Mouse (Mus musculus) heart, embryonic 12.5 days (tissue): ENCODE data around the gene Nin. TPM values are rescaled to one million over a fixed set of nuclear protein-coding genes. Genes with fewer than 3 reads are reported as not detected.

Source experiments
- ATAC-seq: fragments of 200-750 bp; cut with Nextera tagmentation; 2 replicates; pipeline ENCODE4 v1.8.0; 2017; ENCODE audit warnings: moderate TSS enrichment, moderate library complexity; ENCODE audit not compliant: insufficient number of reproducible peaks, low FRiP score
- H3K27ac ChIP-seq: fragments of 300-500 bp; sonication (generic); 2 replicates; pipeline ENCODE4 v1.5.1; 2016; ENCODE audit warnings: mild to moderate bottlenecking, moderate library complexity; ENCODE audit not compliant: poor library complexity, severe bottlenecking
- H3K27me3 ChIP-seq: fragments of 300-500 bp; sonication (generic); replicated peaks from 2 replicates; pipeline ENCODE4 v1.6.1; 2016; ENCODE audit warnings: mild to moderate bottlenecking, moderate library complexity
- H3K36me3 ChIP-seq: fragments of 300-500 bp; sonication (generic); 2 replicates; pipeline ENCODE4 v1.6.1; 2016; ENCODE audit warnings: mild to moderate bottlenecking, moderate library complexity
- H3K4me1 ChIP-seq: fragments of 300-500 bp; sonication (generic); replicated peaks from 2 replicates; pipeline ENCODE4 v1.6.1; 2016; ENCODE audit warnings: mild to moderate bottlenecking
- H3K4me2 ChIP-seq: fragments of 300-500 bp; sonication (generic); 2 replicates; pipeline ENCODE4 v1.6.1; 2016; ENCODE audit warnings: mild to moderate bottlenecking, moderate library complexity
- H3K4me3 ChIP-seq: fragments of 300-500 bp; sonication (generic); 2 replicates; pipeline ENCODE4 v1.5.1; 2016; ENCODE audit warnings: mild to moderate bottlenecking
- H3K9ac ChIP-seq: fragments of 300-500 bp; sonication (generic); 2 replicates; pipeline ENCODE4 v1.6.1; 2016; ENCODE audit warnings: mild to moderate bottlenecking, moderate library complexity
- H3K9me3 ChIP-seq: fragments of 300-500 bp; sonication (generic); replicated peaks from 2 replicates; pipeline ENCODE4 v1.6.1; 2016; ENCODE audit warnings: mild to moderate bottlenecking, moderate library complexity
- WGBS: fragments of 180-500 bp; shearing (Covaris S2); methylation state at CpG from one replicate; pipeline ENCODE4 v1.1.7; 2016; 5-methylcytosine and 5-hydroxymethylcytosine counted together
- polyA plus RNA-seq: library from polyadenylated mRNA; unstranded; fragments of >200 nt; fragmentation: Nextera tagmentation; extraction: Ambion mirVana; gene quantifications from 2 replicates; pipeline ENCODE4 v1.2.1, GENCODE M21; 2016

The Nin gene
- polyA plus RNA-seq, 1 experiment from 2014 or later: 11.4 TPM

DNA sequence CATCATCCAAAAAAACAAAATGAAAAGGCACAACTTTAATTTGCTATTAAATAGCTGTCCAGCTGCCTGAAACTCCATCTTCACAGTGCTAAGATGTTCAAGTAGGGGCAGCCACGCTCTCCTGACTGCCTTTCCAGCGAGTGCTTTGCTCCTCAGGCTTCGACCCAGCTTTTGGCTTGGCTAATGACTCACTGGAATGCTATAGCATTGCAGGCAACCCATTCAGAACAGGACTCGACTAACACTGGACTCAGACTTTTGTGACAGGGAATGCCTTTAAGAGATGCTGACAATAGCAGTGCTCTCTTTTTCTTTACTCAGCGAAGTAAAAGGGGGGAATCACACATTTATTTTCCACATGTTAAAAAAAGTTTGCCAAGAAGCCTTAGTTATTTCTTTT is 101.8 kb downstream of the Nin start:
- no peak for ATAC-seq
- Histone ChIP-seq H3K4me1 (peaks cover 7% of the 10 kb centered on the region; the same call in 1 of the 2 replicates), H3K36me3 (peaks cover 22% of the 10 kb centered on the region), H3K4me2 (no peak overlapping the region), H3K4me3 (no peak overlapping the region), H3K9ac (no peak overlapping the region), H3K9me3 (peaks cover 5% of the 10 kb centered on the region), H3K27me3 (no peaks in the 10 kb centered on the region), H3K27ac (no peak overlapping the region)
- WGBS: 78% methylated on average over 5 of the region's 5 CpGs

GRCm38 (mm10) chr12:70010356-70010755 is 103.2 kb downstream of the Nin start:
- H3K9me3 ChIP-seq: peaks cover 5% of the 10 kb centered on the region
- no peaks in the 10 kb centered on the region for H3K27me3 ChIP-seq
- no peak overlapping the region for H3K4me2 ChIP-seq
- no peak overlapping the region for H3K4me3 ChIP-seq
- 86% methylated on average over 4 of the region's 4 CpGs for WGBS
- no peak for ATAC-seq
- peaks cover 22% of the 10 kb centered on the region for H3K36me3 ChIP-seq
- no peak overlapping the region for H3K27ac ChIP-seq
- no peaks in the 10 kb centered on the region for H3K4me1 ChIP-seq
- no peak overlapping the region for H3K9ac ChIP-seq

DNA sequence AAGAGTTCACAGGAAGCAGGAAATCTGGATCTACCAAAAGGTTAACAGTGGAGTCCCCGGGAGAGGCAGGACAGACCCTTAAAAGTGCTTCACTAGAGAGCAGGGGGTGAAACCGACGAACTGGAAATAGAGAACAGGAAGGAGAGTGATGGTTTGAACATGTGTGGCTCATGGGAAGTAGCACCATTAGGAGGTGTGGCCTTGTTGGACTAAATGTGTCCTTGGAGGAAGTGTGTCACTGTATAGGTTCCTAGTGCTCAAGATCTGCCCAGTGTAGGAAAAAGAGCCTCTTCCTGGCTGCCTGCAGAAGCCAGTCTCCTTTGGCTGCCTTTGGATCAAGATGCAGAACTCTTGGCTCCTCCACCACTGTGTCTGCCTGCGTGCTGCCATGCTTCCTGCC is 108.4 kb downstream of the Nin start:
- H3K4me2 ChIP-seq: no peak overlapping the region
- no peak overlapping the region for H3K9ac ChIP-seq
- H3K27ac ChIP-seq: no peak overlapping the region
- WGBS: 65% methylated on average over 4 of the region's 4 CpGs
- no peak overlapping the region for H3K4me3 ChIP-seq
- H3K4me1 ChIP-seq: no peaks in the 10 kb centered on the region
- H3K27me3 ChIP-seq: no peaks in the 10 kb centered on the region
- ATAC-seq: no peak
- H3K9me3 ChIP-seq: no peaks in the 10 kb centered on the region
- no peaks in the 10 kb centered on the region for H3K36me3 ChIP-seq

DNA sequence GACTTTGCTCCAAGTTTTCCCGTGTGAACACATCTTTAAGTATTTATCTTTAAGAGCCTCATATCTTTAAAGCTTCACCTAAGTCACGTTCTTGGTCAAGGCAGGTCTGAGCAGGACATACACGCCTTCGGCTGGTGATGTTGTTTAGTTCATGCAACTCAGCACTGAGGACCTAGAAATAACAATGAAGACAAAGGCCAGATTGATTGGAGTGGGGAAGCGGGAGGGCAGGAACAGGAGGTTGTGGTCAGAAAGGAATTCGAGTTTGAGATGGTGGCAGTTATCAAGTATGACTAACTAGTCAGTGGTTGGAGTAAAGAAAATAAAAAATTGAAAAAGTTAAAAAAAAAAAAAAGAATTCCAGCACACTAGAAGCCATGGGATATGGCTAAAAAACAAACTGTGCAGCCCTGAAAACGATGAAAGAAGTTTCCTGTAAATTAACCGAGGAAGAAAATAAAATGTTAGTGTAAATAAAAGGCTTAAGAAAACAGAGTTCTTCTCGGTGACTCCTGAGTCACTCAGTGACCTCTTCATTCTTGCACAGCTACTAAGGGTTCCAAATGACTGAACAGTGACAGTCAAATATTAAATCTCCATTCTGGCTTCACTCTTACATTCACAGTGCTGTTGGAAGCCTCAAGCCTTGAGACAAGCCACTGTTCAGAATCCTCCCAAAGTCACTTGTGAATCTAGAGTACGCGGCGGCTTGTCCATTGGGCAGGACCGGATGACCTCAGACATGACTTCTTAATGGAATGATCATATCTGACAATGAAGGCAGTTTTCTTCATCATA is 115.1 kb downstream of the Nin start:
- H3K27me3 ChIP-seq: no peaks in the 10 kb centered on the region
- WGBS: 59% methylated on average over 13 of the region's 13 CpGs
- H3K36me3 ChIP-seq: no peaks in the 10 kb centered on the region
- H3K9ac ChIP-seq: no peak overlapping the region
- no peak overlapping the region for H3K4me2 ChIP-seq
- H3K4me1 ChIP-seq: no peaks in the 10 kb centered on the region
- H3K27ac ChIP-seq: no peak overlapping the region
- ATAC-seq: no peak
- no peak overlapping the region for H3K4me3 ChIP-seq
- peaks cover 6% of the 10 kb centered on the region; the same call in 1 of the 2 replicates for H3K9me3 ChIP-seq

DNA sequence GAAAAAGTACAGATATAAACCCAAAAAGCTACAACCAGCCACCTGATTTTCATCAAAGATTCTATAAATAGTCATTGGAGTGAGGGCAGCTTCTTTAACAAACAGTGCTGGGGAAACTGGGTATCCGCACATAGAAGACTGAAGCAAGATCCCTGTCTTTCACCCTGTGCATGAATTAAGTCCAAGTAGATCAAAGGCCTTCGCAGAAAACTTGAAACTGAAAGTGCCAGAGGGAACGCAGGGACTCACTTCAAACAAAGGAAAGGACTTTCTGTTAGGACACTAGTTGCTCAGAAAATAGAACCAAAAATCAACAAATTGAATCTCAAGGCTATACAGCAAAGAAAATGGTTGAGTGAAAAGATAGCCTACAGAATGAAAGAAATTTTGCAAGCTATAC is 118.1 kb downstream of the Nin start:
- Histone ChIP-seq H3K4me1 (no peaks in the 10 kb centered on the region), H3K9me3 (peaks cover 6% of the 10 kb centered on the region; the same call in 1 of the 2 replicates), H3K4me2 (no peak overlapping the region), H3K9ac (no peak overlapping the region), H3K36me3 (no peaks in the 10 kb centered on the region), H3K4me3 (no peak overlapping the region), H3K27me3 (no peaks in the 10 kb centered on the region), H3K27ac (no peak overlapping the region)
- no peak for ATAC-seq
- 82% methylated on average over 3 of the region's 3 CpGs for WGBS

- Histone ChIP-seq H3K36me3 (peaks cover 23% of the 10 kb centered on the region), H3K4me1 (peaks cover 13% of the 10 kb centered on the region), H3K9me3 (no peaks in the 10 kb centered on the region), H3K27ac (peak within 1 kb of the TSS; percentile 93), H3K9ac (peak within 1 kb of the TSS; percentile 98), H3K27me3 (no peaks in the 10 kb centered on the region), H3K4me2 (peak within 1 kb of the TSS; percentile 79), H3K4me3 (peak within 1 kb of the TSS; percentile 92)
- peak; percentile 96 for ATAC-seq
- 3% methylated on average over 95 of the region's 102 CpGs for whole genome bisulfite sequencing
Observed at GRCm38 (mm10) chr12:69986786-69987497, 126.6 kb downstream of the Nin start, which contains the start of gene Sav1. Sav1 (minus strand) TSS chr12:69987002.

DNA sequence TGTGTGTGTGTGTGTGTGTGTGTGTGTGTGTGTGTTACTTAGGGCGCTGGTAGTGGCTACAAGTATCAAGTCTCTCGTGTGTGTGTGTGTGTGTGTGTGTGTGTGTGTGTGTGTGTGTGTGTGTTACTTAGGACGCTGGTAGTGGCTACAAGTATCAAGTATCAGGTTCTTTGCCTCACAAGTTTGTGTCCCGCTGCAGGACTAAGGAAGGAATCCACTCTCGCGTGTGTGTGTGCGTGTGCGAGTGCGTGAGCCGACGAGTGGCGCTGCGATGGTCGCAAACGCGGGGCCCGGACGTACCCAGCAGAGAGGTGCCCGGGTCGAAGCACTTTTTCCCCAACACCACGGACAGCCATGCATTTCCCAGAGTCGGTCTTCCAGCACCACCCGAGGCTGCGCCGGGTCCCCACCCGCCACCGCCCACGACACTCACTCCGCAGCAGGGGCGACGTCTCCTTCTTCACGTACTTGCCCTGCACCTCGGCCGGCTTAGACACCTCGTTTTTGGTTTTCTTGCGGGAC is 127.2 kb downstream of the Nin start:
- ATAC-seq: peak; percentile 68
- under 1% methylated on average over 36 of the region's 36 CpGs for WGBS

DNA sequence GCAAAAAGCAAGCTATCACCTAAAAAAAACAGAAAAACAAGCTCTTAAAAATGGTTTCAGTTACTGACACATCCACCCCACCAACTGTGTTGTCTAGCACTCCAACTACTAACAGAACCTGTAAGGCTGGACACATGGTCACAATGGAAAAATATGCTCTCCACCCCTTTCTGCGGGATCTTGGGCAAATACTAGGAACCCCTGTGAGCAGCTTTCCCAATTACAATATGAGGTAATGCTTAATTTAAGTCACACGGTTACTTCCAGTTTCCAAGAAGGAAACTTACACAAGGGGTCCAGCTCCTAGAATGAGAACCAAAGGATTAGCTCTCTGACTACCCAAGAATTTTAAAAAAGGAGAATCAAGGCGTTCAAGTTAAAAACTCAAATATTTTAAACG is 128.0 kb downstream of the Nin start:
- H3K9ac ChIP-seq: peak overlapping the region; percentile 98
- H3K4me3 ChIP-seq: peak overlapping the region; percentile 92
- no peaks in the 10 kb centered on the region for H3K27me3 ChIP-seq
- H3K27ac ChIP-seq: no peak overlapping the region
- H3K36me3 ChIP-seq: peaks cover 34% of the 10 kb centered on the region
- ATAC-seq: no peak
- WGBS: 44% methylated on average over 4 of the region's 4 CpGs
- no peaks in the 10 kb centered on the region for H3K9me3 ChIP-seq
- H3K4me2 ChIP-seq: peak overlapping the region; percentile 79
- H3K4me1 ChIP-seq: peaks cover 13% of the 10 kb centered on the region

More for the DNA sequence above, 127.2 kb downstream of the Nin start:
- H3K4me3 ChIP-seq: peak overlapping the region; percentile 92
- peak overlapping the region; percentile 98 for H3K9ac ChIP-seq
- peak overlapping the region; percentile 93 for H3K27ac ChIP-seq
- no peaks in the 10 kb centered on the region for H3K9me3 ChIP-seq
- peak overlapping the region; percentile 79 for H3K4me2 ChIP-seq
- peaks cover 13% of the 10 kb centered on the region for H3K4me1 ChIP-seq
- H3K36me3 ChIP-seq: peaks cover 27% of the 10 kb centered on the region
- H3K27me3 ChIP-seq: no peaks in the 10 kb centered on the region

GRCm38 (mm10) chr12:69982874-69983273 is 130.6 kb downstream of the Nin start:
- no peak overlapping the region for H3K9ac ChIP-seq
- H3K36me3 ChIP-seq: peaks cover 46% of the 10 kb centered on the region
- WGBS: 76% methylated on average over 5 of the region's 5 CpGs
- ATAC-seq: no peak
- H3K27ac ChIP-seq: no peak overlapping the region
- peaks cover 19% of the 10 kb centered on the region for H3K4me1 ChIP-seq
- no peak overlapping the region for H3K4me3 ChIP-seq
- H3K27me3 ChIP-seq: no peaks in the 10 kb centered on the region
- no peak overlapping the region for H3K4me2 ChIP-seq
- no peaks in the 10 kb centered on the region for H3K9me3 ChIP-seq

DNA sequence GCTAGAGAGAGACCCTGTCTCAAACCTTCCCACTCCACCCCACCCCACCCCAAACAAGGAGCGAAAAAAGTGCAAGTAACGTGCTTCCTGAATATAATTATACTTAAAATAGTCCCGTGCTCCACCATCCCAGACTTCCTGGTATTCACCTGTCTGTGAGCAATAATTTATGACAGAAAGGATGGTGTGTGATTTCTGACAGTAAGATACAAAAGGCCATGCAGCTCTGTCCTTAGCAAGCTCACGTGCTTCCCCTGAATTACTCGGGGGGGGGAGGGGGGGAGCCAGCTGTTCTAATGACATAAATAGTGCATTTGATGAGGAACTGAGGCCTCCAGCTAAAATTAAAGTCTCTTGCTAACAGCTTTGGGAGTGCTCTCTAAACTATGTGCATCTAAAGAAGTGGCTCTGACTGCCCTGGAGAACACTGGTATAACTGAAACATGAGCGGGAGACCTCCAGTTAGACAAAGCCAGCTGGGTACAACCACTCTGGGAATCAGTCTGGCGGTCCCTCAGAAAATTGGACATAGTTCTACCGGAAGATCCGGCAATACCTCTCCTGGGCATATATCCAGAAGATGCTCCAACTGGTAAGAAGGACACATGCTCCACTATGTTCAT is 136.0 kb downstream of the Nin start:
- no peak for ATAC-seq
- no peak overlapping the region for H3K4me3 ChIP-seq
- no peaks in the 10 kb centered on the region for H3K9me3 ChIP-seq
- peaks cover 39% of the 10 kb centered on the region for H3K36me3 ChIP-seq
- H3K9ac ChIP-seq: no peak overlapping the region
- no peak overlapping the region for H3K4me2 ChIP-seq
- H3K4me1 ChIP-seq: peaks cover 20% of the 10 kb centered on the region
- H3K27me3 ChIP-seq: no peaks in the 10 kb centered on the region
- H3K27ac ChIP-seq: no peak overlapping the region; the same call in 1 of the 2 replicates
- WGBS: 78% methylated on average over 9 of the region's 9 CpGs

DNA sequence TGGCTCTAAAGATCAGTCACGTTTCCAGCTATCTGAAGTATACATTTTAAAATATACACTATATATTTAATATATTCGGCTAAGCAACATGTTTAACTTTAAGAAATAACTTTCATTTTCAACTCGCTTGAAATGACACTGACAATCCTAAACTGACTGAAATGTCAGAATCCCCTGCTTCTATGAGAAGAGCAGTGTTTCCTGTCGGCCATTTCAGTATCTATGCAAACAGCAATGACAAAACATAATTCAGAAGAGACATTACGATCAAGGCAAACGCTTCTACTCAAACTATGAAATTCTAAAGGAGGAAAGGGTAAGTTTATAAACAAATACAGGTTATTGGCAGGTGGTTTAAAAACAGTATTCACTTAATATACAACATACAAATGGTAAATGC is 136.8 kb downstream of the Nin start:
- H3K9ac ChIP-seq: no peak overlapping the region
- WGBS: 86% methylated on average over 6 of the region's 6 CpGs
- H3K4me1 ChIP-seq: peaks cover 14% of the 10 kb centered on the region
- no peak overlapping the region for H3K27ac ChIP-seq
- no peaks in the 10 kb centered on the region for H3K27me3 ChIP-seq
- ATAC-seq: no peak
- no peak overlapping the region for H3K4me2 ChIP-seq
- no peak overlapping the region for H3K4me3 ChIP-seq
- H3K36me3 ChIP-seq: peaks cover 38% of the 10 kb centered on the region
- H3K9me3 ChIP-seq: no peaks in the 10 kb centered on the region
